ENCODE assay signal across 10 mouse cellular contexts in genomic region chr19:45232443-45233410, GRCm38 (mm10). TPM values are rescaled to one million over a fixed set of nuclear protein-coding genes. Genes with fewer than 3 reads are reported as not detected.
DNase-seq lines count a peak whose midpoint lies in the region; ATAC-seq and TF ChIP-seq lines count a peak whose summit lies in the region.
"Had no signal": no experiment of that assay in that cellular context is flagged by ENCODE, and none has a peak within 500 bp of the region (broad histone marks: within the 10 kb centered on the region; RNA-seq: fewer than 3 reads in every experiment).

No protein-coding gene starts in this region.

- peaks cover 100% of the 10 kb centered on the region for H3K27me3 ChIP-seq in lung, embryonic 15.5 days
- H3K27me3 ChIP-seq in hindbrain, postnatal 0 days (ENCODE audit: insufficient read depth, low read length), result peaks cover 62% of the 10 kb centered on the region

- no peaks in the 10 kb centered on the region for H3K36me3 ChIP-seq in lung, embryonic 15.5 days
- H3K36me3 ChIP-seq in hindbrain, postnatal 0 days (ENCODE audit: insufficient read depth, low read length), result no peaks in the 10 kb centered on the region

- no peak overlapping the region for H3K27ac ChIP-seq in lung, embryonic 15.5 days
- H3K27ac ChIP-seq in hindbrain, postnatal 0 days, result 0 out of 2 replicates have a peak overlapping the region, but pooled peaks have one; percentile 80

- H3K4me3 ChIP-seq in lung, embryonic 15.5 days, result peak overlapping the region; percentile 19; the same call in 1 of the 2 replicates
- peak overlapping the region; percentile 39 for H3K4me3 ChIP-seq in hindbrain, postnatal 0 days (ENCODE audit: low read length)

- peak; percentile 53 for DNase-seq in embryo, embryonic 9.5 days (ENCODE audit: extremely low spot score)
- DNase-seq in embryo, embryonic 11 days, result no peak
- DNase-seq in lung, postnatal 25 days (ENCODE audit: low spot score), result no peak
- no peak for DNase-seq in hindbrain, postnatal 0 days (ENCODE audit: low spot score)
- peak; percentile 39 for DNase-seq in retina, embryonic 14.5 days (ENCODE audit: low spot score)
- DNase-seq in T-cell, adult 2 months (ENCODE audit: low spot score), result no peak
- DNase-seq: layer of hippocampus, adult 9-11 months had no signal

- H3K9ac ChIP-seq in lung, embryonic 15.5 days, result no peak overlapping the region
- peak overlapping the region; percentile 49 for H3K9ac ChIP-seq in hindbrain, postnatal 0 days (replicated peaks; ENCODE audit: low read length)

- peak overlapping the region; percentile 30; the same call in 1 of the 2 replicates for H3K4me2 ChIP-seq in lung, embryonic 15.5 days
- peak overlapping the region; percentile 49 for H3K4me2 ChIP-seq in hindbrain, postnatal 0 days (ENCODE audit: low read depth, low read length)

- peaks cover 41% of the 10 kb centered on the region for H3K4me1 ChIP-seq in lung, embryonic 15.5 days
- no peaks in the 10 kb centered on the region for H3K4me1 ChIP-seq in hindbrain, postnatal 0 days (ENCODE audit: insufficient read depth, low read length)

- no peak for TF ChIP-seq CTCF in hindbrain, postnatal 0 days (IDR thresholded peaks at IDR 0.05; ENCODE audit: low read depth)

- ATAC-seq in lung, embryonic 15.5 days (ENCODE audit: borderline replicate concordance, extremely low read depth, low FRiP score, low TSS enrichment), result no peak
- no peak for ATAC-seq in hindbrain, postnatal 0 days
- ATAC-seq in cerebellum, adult (ENCODE audit: insufficient number of reproducible peaks, low FRiP score, low TSS enrichment), result no peak

- no peaks in the 10 kb centered on the region for H3K9me3 ChIP-seq in lung, embryonic 15.5 days
- H3K9me3 ChIP-seq in hindbrain, postnatal 0 days (ENCODE audit: low read length), result no peaks in the 10 kb centered on the region

- 1% methylated on average over 42 of the region's 42 CpGs for WGBS in lung, embryonic 15.5 days
- 2% methylated on average over 42 of the region's 42 CpGs for WGBS in hindbrain, postnatal 0 days

RNA-seq across cellular contexts. Expression of gene Lbx1, which starts 2.9 kb away (rescaled TPM):
- polyA plus RNA-seq in lung, embryonic 15.5 days (2015; fragmentation: Nextera tagmentation; extraction: Ambion mirVana), result not detected in 2 replicates
- 27.0 and 32.2 TPM in 2 replicates for total RNA-seq in hindbrain, postnatal 0 days (2014; rRNA removed)
- 9.2 and 9.6 TPM in 2 replicates for polyA plus RNA-seq in hindbrain, postnatal 0 days (2015; fragmentation: Nextera tagmentation; extraction: Ambion mirVana)
- total RNA-seq: megakaryocyte-erythroid progenitor cell, adult 5-6 weeks had no signal

Comparison
In these comparisons a context has a peak if more than half of its experiments do, and no peak if none do; other contexts are left out.
1. DNase-seq: peak in embryo, embryonic 9.5 days (single experiment) and retina, embryonic 14.5 days (single experiment); none in embryo, embryonic 11 days (single experiment), lung, postnatal 25 days (single experiment), hindbrain, postnatal 0 days (single experiment) and T-cell, adult 2 months (single experiment).